Mouse (Mus musculus): ENCODE data around the gene Shprh.
A peak's percentile ranks its signal among the peaks of the same experiment; 100 is the strongest.
"Not testable (repeated sequence)": the region's sequence is repeated elsewhere in the genome, so short reads cannot be mapped to it uniquely, and the experiment has no call there.

The Shprh gene

DNA sequence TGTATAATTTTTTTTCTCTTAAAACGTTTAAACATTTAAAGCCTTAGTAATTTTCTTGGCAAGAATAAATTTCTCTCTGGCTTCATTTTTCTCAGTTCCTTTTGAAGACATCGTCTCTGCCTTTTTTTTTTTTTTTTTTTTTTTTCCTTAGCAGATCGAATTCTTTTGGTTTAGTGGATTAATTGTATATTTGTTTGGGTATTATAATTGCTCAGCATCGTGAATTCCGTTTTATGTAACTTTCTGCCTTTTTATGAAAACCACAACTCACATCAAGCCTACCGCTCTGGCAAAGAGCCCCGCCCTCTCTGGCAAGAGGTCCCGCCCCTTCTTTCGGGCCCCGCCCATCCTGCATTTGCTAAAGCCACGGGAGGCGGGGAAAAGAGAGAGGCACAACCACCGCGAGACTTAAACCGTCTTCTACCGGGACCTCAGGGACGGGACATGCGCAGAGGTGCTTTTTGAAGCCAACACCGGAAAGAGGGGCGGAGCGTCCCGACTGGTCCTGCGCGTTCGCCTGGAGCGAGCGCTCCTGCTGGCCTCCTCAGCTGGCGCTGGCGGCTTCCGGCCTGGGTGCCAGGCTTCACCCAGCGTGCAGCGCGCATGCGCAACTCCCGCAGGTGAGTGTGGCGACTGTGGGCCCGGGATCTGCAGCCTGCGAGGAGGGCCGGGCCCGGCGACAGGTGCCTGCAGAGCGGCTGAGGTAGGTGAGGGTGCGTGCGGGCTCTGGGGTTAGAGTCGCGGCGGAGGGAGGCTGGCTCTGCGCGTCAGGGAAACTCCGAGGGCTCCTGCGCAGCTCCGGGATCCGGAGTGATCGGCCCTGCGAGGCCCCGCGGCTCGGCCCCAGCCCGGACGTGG, at the start of gene Shprh:
Gene Shprh (plus strand): TSS at position 544 of the 858 bp plus-strand sequence.
- DNase-seq = peak; percentile 97

DNA sequence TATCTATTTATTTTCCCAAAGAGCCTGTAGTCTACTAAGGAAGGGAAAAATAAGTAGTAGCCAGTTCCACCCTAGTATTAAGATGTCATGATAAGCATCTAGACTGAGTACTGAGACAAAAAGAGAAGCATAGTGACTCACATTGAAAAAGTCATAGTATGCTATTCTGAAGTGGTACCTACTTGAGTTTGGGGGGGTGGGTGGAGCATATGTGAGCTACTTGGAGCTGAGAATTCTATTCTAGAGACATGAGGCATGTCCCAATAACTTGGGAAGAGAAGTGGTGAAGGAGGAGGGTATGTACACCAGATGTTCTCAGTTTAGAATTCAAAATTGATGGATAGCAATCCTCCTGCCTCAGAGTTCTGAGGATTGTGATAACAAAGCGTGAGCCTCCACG, 27.4 kb upstream of the Shprh start:
- DNase-seq = no peak

DNA sequence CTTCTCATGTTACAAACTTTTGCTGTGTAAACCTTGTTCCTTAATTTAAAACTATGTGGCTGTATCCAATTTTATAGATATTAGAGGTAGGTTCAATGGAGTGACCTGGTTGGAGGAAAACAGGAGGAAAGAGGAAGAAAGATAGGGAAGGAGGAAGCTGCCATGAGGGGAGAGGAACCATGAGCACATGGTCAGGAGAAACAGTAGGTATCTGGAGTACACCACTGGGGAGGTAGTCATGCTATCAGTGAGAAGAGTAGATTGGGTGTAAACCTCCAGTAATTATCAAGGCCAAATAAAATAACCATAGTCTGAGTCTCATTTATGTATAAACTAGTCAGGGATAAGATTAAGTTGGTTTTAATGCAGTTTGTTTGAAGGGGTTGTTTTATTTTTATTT, 3.6 kb upstream of the Shprh start:
- DNase-seq = no peak

DNA sequence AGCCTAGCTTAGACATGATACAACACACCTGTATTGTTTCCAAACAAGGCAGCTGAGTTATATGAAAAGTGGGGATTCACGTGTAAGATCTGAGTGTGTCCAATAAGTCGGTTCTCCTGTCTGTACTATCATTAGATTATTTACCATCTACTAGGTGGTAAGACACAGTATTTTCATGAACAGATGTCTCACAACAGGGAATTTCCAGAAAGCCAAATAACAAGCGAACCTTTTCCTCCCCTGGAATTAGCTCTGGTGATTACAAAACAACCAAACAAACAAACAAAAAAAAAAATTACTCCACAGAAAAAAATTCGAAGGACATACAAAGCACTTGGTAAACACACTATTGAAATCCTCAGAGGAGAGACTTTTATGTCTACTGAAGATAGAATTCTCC, 781 bp upstream of the Shprh start:
- no peak for DNase-seq

DNA sequence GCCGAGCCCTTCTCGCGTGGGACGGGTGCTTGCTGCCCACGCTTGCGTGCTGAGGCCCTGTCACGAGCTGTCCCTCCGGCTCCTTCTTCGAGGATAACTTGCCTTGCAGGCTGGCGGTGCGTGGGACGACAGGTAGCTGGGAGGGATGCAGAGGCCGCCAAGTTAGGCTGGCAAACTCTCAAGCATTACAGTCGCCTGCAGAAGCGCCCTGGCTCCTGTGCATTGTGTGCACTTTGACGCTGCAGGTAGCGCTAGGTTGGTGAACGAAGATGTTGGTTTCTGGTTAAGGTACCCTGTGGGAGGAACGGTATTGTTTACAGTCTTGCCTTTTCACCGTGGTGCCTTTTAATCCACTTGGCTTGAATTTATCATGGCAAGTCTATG, 507 bp downstream of the Shprh start:
- no peak for DNase-seq

DNA sequence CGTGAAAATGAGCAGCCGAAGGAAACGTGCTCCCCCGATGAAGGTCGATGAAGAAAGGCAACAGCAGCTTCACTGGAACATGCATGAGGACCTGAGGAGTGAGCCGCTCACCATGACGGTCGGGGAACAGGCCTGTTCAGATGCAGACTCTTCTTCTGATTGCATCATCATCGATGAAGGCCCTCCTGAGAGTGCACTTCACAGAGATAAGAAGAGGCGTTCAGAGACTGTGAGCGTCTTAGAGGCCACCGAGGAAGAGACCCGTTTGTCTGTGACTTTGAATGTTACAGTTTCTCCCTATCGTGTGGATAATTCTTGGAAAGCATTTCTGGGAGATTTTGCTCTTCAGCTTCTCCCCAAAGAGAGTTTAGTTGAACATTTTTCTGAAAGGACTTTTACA, 2.4 kb downstream of the Shprh start:
- no peak for DNase-seq

DNA sequence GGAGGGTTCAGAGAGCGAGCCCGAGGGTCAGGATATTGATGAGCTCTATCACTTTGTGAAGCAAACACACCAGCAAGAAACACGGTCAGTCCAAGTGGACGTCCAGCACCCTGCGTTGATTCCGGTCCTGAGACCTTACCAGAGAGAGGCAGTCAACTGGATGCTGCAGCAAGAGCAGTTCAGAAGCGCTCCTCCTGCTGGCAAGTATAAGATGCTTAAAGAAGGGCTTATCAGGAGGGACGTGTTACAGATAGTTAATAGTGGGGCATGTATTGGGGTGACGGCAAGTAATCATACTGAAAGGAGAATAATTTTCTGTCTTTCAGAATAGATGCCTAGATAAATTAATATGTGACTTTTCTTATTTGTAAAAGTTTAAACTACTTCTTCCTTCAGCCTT, 7.8 kb downstream of the Shprh start:
- no peak for DNase-seq

DNA sequence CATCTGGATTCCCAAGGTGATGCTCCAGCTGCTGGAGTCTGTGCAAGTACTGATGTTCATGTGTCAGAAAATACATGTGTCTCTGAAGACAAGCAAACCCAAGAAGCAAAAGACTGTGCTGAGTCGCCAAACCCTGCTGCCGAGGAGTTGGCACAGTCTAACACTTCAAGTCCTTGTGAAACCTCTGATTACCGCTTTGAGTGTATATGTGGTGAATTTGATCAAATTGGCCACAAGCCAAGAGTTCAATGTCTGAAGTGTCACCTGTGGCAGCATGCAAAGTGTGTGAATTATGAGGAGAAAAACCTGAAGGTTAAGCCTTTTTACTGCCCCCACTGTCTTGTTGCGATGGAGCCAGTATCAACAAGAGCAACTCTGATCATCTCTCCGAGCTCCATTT, 15.3 kb downstream of the Shprh start:
- DNase-seq = no peak

DNA sequence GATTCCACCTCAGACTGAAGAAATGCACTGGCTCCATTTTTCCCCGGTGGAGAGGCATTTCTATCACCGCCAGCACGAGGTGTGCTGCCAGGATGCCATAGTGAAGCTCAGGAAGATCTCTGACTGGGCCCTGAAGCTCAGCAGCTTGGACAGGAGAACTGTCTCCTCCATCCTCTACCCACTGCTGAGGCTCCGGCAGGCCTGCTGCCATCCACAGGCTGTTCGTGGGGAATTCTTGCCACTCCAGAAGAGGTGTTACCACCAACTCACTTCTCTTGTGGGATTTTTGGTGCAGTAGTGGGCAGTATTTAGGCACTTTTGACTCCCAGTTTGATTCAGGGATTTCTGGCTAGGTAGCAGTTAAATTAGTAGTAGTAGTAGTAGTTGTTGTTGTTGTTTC, 21.0 kb downstream of the Shprh start:
- DNase-seq = no peak

DNA sequence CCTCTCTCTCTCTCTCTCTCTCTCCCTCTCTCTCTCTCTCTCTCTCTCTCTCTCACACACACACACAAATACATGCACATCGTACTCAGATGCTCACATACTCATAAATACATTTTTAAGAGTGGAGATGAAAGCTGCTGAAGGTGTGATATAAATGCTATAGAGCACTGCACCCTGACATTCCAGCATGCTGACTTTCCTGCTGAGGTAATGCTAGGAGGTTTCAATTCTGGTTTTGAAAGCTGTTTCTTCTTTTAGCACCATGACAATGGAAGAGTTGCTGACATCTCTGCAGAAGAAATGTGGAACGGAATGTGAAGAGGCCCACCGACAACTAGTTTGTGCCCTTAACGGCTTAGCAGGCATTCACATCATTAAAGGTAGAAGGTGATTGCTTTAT, 22.4 kb downstream of the Shprh start:
- no peak for DNase-seq

DNA sequence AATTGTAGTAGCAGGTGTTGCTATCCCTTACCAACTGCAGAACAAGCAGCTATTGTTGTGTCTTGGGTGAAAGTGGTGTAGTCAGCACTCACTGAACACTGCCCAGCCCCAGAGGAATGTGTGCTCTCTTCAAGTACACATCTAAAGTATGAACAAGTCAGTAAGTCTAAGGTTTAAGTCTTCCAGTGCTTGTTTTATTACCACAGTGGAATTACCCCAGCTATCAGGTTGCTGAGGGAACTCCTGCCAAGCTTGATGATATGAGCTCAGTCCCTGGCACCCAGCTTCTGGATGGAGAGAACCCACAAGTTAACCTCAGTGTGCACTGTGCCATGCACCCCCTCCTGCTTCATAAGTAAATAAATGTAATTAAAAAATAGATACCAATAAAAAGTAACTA, 23.3 kb downstream of the Shprh start:
- no peak for DNase-seq

DNA sequence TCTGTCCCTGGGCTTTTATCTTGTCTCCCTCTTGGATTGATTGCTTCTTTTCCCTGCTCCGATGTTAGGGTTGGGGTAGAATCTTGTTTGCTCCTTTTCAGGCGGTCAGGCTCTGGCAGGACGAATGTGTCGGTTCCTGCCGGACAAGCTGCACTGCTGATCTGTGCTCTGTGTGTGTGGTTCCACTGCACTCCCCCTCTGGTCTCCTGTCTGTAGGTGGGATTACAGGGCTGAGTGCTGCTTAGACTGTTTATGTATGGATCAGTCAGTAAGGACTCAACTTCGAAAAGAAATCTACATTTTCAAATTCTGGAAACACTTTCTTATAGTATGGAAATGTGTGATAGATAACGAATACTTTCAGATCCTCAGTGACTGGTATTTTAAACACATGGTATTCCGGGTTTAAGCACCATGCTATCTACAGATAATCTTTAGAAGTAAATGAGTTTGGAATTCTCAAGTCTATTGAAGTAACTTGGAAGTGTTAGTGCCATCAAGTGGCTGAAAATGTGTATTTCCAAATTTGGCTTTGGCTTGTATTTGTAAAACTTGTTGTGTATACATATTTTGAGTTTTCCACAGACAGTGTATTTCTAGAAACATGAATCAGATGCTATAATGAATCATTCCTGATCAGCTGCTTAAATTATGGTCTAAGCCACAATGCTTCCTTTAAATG, 26.7 kb downstream of the Shprh start:
- no peak for DNase-seq

DNA sequence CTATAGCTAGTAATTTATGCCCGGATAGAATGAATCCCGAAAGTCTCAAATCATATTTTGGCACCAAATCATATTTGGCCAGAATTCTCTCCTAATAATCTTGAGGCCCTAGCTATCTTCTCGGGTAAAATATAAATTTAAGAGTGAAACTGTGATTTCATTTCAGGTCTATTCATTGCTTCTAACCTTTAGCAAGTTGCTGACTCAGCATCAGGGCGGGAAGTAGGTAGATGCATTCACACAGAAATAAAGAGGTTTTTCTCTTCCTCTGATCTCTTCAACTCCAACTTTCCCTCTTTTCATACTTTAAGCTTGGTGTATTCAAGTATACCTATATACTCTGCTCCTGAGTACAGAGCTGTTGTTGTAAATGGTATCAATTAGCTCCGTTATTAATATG, 30.9 kb downstream of the Shprh start:
- DNase-seq = no peak

DNA sequence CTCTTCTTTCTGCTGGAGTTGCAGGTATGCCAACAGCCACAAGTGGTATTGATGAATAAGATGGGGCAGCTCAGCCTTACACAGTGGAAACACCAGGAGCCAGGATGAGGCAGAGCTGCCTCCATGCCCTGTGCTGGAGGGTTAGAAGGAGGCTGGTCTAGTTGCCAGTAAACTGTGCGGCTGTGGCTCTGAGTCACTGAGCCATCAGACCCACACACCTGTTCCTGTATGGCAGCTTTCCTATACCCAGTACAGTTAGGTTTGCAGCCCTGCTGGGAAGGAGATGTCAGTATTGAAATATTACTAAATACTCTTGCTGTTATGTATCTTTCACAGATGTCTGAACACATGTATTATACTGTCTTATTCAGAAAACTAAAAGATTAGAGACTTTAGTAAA, 48.1 kb downstream of the Shprh start:
- DNase-seq = no peak

DNA sequence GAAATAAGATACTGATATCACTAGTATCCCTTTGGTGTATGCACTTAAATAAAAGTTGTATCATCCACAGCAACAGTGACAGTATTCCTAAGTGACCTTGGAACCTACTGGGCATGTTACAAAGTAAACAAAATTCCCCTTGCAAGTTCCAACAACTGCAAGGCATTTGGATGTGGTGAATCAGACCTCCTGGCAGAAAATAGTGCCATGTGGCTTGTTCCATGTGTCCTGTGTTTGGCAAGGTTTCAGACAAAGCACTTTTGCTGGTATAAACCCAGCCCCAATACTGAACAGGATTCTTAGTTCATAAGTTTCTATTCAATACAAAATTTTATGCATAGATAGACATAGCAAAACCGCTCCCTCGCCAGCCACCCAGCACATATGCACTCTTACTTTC, 49.1 kb downstream of the Shprh start:
- no peak for DNase-seq

DNA sequence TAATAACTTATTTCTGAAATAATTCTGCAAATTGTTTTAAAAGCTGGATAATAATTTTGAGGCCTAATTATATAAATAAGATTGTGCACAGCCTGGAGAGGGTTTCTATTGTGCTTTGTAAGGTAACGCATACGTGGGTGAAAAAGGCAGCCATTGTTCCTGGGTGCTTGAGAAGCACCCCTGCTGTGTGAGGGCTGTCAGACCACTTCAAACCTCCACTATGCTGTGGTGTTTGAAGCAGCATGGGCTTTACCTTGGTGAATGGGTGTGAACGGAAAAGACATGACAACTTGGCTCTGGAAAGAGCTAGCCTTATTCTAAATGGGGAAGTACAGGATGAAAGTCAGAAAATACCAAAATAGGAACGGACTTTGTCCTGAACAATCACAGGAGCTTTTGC, 50.8 kb downstream of the Shprh start:
- no peak for DNase-seq

DNA sequence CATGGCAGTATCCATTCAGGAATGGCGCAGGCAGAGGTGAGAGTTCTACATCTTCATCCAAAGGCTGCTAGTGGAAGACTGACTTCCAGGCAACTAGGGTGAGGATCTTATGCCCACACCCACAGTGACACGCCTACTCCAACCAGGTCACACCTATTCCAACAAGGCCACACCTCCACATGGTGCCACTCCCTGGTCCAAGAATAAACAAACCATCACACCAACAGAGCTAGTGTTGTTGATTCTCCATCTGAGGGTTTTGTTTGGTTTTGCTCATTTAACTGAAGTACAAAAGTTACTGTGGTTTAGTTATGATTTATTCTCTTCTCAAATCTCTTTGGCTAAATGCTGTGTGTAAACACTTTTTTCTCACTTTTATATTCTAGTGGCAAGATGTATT, 56.7 kb downstream of the Shprh start:
- DNase-seq = not testable (repeated sequence)

DNA sequence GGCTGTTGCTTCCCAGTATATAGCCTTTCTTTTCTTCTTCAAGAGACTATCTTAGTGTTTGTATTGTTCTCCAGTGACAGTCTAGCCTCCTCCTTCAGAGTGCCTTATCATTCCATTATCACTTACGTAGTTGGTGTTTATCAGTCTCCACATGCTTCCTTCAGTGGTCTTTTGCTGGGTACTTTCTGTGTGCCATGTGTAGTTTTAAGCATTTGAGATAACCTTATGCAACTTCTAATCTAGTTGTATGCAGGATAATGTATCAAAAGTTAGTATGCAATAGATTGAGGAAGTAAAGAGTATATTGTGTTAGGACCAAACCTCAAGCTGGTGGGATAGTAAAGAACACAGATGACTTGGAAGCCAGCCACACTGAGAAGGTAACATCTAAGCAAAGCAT, 59.4 kb downstream of the Shprh start:
- DNase-seq = no peak

DNA sequence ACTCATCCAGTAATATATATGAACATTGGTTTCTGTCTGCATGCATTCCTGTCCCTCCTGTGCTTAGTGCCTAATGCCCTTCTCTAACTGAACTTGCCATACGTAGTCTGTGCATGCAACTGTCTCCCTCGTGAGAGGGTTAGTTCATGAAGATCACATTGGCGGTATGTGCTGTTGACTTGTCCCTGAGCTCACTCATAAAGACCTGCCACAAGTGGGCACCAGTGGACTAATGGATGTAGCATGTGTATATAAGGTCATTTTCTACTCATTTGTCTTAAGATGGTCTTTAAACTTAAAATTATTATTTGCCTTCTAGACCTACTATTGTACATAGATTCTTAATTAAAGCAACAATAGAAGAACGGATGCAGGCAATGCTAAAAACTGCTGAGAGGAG, 62.8 kb downstream of the Shprh start:
- no peak for DNase-seq

DNA sequence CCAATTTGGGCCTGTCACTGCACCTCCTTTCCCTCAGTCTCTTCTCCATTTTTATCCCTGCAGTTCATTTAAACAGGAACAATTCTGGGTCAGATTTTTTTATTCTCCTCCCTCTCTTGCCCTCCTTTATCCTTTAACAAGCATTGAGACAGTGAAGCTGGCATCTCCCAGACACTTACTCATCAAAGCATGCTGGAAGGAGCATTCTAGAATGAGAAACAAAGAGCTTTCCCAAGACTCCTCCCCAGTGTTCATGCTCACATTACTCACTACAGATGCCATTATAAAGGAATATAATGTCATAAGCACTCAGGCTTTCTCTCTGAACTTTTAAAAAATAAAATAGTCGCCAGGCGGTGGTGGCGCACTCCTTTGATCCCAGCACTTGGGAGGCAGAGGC, 77.2 kb downstream of the Shprh start:
- no peak for DNase-seq

DNA sequence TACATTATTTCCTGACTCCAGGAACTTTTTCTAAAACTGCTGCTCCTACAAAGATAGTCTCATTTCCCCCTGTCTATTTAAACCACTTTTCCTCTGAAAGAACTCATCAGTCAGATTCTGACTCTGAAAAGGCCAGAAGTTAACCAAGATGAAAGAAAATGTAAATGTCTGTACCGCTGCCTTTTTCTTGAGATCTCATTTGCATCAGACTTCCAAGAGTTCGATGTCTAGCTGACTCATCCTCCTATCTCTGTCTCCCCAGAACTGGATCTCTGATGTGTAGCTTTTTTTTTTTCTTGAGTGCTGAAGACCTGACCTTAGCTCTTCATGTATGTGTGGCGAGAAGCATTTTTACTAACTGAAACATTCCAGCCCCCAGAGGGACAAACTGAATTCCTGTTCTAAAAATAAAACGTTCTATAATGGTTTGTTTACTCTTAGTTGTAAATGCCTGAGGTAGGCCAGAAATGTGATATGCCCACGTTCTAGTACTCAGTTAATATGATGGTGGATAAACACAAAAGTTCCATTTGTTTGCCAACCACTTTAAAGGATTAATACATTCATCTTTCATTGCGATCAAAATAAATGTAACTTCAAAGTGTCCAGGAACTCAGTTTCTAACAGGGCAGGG, 80.4 kb downstream of the Shprh start:
- DNase-seq = no peak

DNA sequence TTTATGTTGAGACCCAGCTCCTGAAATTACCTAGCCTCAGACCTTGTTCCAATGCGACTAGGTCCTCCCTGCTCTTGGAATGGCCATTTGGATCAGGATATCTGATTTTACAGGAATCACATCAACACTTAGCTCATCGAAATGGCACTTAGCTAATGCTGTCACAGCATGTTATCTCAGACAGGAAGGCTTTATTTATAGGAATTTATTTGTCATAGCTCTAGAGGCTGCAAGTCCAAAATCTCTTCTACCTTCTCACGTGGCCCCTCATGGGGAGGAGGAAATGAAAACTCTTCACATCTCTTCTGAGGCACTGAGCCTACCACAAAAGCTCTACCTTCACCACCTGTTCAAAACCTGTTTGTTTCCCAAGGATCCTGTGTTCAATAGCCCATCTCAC, 84.0 kb downstream of the Shprh start:
- no peak for DNase-seq

DNA sequence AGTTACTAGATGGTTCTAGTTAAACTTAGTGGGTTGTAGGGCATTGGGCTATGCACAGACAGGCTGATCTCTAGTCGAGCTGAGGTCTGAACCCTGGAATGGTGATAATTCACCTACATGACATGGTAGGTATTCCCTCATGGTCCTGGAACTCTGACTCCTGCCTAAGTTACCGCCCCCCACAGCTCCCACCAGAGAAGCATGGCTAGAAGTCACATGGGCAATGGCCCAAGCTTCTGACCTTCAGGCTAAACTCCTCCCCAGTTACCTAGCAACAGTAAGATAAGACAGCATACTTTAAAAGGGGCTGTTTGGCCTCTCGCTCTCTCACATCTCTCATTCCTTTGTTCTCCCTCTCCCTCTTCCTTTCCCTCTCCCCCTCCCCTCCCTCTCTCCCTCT, 93.8 kb downstream of the Shprh start:
- not testable (repeated sequence) for DNase-seq

DNA sequence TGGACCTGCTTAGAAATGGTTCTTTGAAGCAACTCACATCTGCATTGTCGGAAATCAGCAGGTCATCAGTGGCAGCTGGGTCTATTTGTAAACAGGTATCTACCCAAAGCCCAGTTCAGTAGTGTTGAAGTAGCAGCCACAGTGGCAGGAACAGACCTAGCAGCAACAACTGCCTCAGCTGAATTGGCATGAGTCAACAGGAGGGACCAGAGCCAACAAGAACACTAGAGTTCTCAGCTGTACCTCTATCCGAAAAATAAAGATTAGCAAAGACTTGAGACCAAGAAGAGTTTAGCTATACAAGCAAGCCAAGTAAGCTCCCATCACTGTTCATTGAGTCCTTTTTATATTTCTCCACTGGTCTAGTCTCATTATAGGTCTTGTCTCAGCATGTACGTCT, 99.0 kb downstream of the Shprh start:
- DNase-seq = no peak
